Mouse (Mus musculus): ENCODE results near the gene Nek11. TPM values are rescaled to one million over a fixed set of nuclear protein-coding genes. Genes with fewer than 3 reads are reported as not detected.
A peak's percentile ranks its signal among the peaks of the same experiment; 100 is the strongest.

Gene Nek11
- polyA plus RNA-seq, 1 experiment from 2014 or later: 0.95 TPM

DNA sequence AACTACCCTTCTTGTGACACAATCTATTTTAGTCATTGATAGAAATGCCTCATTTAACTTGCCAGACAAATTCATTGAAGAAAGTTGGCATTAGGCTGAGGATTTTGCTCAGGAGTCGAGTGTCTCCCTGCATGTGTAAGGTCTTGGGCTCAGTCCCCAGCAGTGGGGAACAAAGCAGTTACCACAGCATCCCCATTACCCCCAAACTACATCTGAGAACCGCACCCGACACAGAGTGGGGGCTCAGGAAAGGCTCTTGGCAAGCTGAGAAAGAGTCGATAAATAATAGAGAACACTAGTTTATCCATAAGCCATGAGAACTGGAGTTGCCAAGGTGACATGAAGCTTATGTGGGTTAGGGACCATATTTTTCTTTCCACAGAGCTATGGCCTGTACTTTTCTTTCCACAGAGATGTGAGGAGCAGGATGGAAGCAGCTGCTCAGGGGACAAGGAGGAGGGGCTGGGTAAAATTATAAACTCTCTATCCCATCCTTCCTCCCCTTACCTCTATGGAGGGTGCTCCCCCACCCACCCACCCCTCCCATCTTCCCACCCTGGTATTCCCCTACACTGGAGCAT lies 62.8 kb downstream of the Nek11 start:
- Histone ChIP-seq H3K4me3 (replicated peaks; ENCODE audit: low read depth, low read length) (no peak overlapping the region), H3K27me3 (ENCODE audit: insufficient read depth, low read length) (no peaks in the 10 kb centered on the region), H3K27ac (no peak overlapping the region), H3K9ac (ENCODE audit: low read depth, low read length) (no peak overlapping the region), H3K9me3 (replicated peaks; ENCODE audit: low read length) (no peaks in the 10 kb centered on the region), H3K4me2 (ENCODE audit: low read length) (no peak overlapping the region), H3K4me1 (replicated peaks; ENCODE audit: insufficient read depth, low read length) (no peaks in the 10 kb centered on the region), H3K36me3 (ENCODE audit: insufficient read depth, low read length) (no peaks in the 10 kb centered on the region)
- 81% methylated on average over 4 of the region's 4 CpGs for WGBS
- DNase-seq (ENCODE audit: low spot score) (no peak), ATAC-seq (replicated peaks; ENCODE audit: low FRiP score, low read depth) (no peak)
- no peak for TF ChIP-seq CTCF (IDR thresholded peaks at IDR 0.05; ENCODE audit: low read depth)

DNA sequence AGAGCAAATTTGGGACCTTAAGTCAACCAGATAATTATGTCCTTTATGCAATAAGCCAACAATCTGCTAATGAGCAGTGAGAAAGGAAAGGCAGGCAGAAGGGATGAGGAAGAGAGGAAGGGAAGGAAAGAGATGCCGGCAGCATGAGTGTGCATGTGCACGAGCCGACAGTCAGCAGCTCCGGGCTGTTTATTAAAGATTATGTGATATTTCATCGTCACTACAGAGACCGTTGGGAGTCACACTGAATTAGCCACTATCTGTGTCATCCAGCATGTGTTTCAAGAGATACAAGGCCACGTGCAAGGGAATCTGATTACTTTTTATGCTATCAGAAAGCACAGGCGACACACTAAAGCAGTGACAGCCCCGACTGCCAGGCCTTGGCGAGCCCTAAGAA lies 73.5 kb downstream of the Nek11 start:
- Histone ChIP-seq H3K4me2 (ENCODE audit: low read length) (no peak overlapping the region), H3K27ac (no peak overlapping the region), H3K4me1 (replicated peaks; ENCODE audit: insufficient read depth, low read length) (no peaks in the 10 kb centered on the region), H3K36me3 (ENCODE audit: insufficient read depth, low read length) (no peaks in the 10 kb centered on the region), H3K9ac (ENCODE audit: low read depth, low read length) (no peak overlapping the region), H3K27me3 (ENCODE audit: insufficient read depth, low read length) (no peaks in the 10 kb centered on the region), H3K4me3 (replicated peaks; ENCODE audit: low read depth, low read length) (no peak overlapping the region), H3K9me3 (replicated peaks; ENCODE audit: low read length) (no peaks in the 10 kb centered on the region)
- ATAC-seq (replicated peaks; ENCODE audit: low FRiP score, low read depth): no peak
- 87% methylated on average over 10 of the region's 10 CpGs for WGBS
- TF ChIP-seq CTCF (IDR thresholded peaks at IDR 0.05; ENCODE audit: low read depth): no peak
- DNase-seq (ENCODE audit: low spot score): no peak

DNA sequence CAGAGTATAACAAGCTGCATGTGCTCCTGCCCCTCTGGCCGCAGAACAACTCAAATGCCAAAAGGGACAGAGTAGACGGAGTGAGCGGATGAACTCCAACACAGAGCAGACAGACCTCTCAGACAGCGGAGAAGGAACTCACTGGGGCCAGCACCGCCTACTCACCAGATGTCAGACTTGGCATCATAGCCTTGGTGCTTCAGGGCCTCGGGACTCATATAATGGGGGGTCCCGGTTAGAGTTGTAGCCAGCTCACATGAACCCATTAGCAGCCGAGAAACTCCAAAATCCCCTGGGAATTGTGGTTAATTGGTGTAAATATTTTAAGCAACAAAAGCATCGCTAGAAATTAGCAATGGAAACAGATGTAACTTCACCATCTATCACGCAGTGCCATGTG lies 82.1 kb downstream of the Nek11 start:
- no peak overlapping the region for H3K27ac ChIP-seq
- WGBS: 79% methylated on average over 10 of the region's 10 CpGs
- no peaks in the 10 kb centered on the region for H3K9me3 ChIP-seq (replicated peaks; ENCODE audit: low read length)
- no peaks in the 10 kb centered on the region for H3K4me1 ChIP-seq (replicated peaks; ENCODE audit: insufficient read depth, low read length)
- H3K9ac ChIP-seq (ENCODE audit: low read depth, low read length): no peak overlapping the region
- TF ChIP-seq CTCF (IDR thresholded peaks at IDR 0.05; ENCODE audit: low read depth): no peak
- ATAC-seq (replicated peaks; ENCODE audit: low FRiP score, low read depth): no peak
- DNase-seq (ENCODE audit: low spot score): no peak
- no peak overlapping the region for H3K4me3 ChIP-seq (replicated peaks; ENCODE audit: low read depth, low read length)
- H3K4me2 ChIP-seq (ENCODE audit: low read length): no peak overlapping the region
- H3K36me3 ChIP-seq (ENCODE audit: insufficient read depth, low read length): no peaks in the 10 kb centered on the region
- H3K27me3 ChIP-seq (ENCODE audit: insufficient read depth, low read length): no peaks in the 10 kb centered on the region

DNA sequence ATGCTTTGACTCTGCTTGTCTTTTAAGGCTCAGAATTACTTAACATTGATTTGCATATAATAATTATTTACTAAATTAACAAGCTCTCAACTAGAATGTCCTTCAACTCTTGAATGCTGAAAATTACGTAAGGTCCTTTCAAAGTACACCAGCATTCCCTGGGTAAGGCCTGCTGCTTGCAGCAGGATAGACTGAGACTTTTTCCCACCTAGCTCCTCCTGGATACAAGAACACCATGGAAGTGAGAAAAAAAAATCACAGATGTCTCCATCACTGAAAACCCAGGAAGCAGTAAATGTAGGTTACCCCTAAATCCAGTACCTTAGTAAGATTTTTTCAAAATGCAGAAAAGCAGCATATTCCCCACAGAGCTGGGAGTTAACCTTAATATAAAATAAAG lies 82.6 kb downstream of the Nek11 start:
- Histone ChIP-seq H3K27ac (no peak overlapping the region), H3K36me3 (ENCODE audit: insufficient read depth, low read length) (no peaks in the 10 kb centered on the region), H3K27me3 (ENCODE audit: insufficient read depth, low read length) (no peaks in the 10 kb centered on the region), H3K4me3 (replicated peaks; ENCODE audit: low read depth, low read length) (no peak overlapping the region), H3K4me2 (ENCODE audit: low read length) (no peak overlapping the region), H3K9me3 (replicated peaks; ENCODE audit: low read length) (no peaks in the 10 kb centered on the region), H3K4me1 (replicated peaks; ENCODE audit: insufficient read depth, low read length) (no peaks in the 10 kb centered on the region), H3K9ac (ENCODE audit: low read depth, low read length) (no peak overlapping the region)
- no peak for ATAC-seq (replicated peaks; ENCODE audit: low FRiP score, low read depth)
- DNase-seq (ENCODE audit: low spot score): no peak
- 83% methylated on average over 1 of the region's 1 CpGs for WGBS
- no peak for TF ChIP-seq CTCF (IDR thresholded peaks at IDR 0.05; ENCODE audit: low read depth)

DNA sequence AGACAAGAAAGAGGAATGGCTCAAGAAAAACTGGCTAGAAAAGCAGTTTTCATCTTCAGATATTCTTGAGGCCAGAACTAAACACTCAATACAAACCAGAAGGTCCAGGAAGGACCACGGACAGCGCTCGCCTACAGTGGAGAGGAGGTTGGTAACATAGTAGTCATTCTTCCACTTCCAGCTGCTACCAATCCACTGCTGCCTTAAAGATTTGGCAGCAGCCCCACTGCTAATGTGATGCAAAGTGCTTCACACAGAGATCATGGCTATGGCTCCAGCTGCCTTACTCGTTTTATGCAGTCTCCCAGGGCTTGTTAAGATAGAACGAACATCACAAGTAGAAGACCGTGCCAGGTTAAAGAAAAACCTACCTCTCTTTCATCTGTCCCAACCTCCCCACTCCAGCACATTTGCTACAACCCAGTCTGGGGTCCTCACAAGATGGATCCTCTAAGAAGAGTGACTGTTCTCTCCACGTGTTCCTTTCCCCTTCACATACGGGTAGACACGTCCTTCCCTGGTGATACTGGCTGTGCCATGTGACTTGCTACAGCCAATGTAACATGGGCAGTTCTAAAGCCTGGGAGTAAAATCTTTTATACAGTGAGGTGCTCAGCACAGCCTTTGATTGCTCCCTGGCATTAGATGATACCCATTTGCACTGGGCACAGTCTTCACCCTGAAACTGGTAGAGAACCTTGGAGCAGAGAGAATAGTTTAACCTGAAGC lies 85.6 kb downstream of the Nek11 start:
- 35% methylated on average over 9 of the region's 9 CpGs for WGBS
- no peak overlapping the region for H3K4me3 ChIP-seq (replicated peaks; ENCODE audit: low read depth, low read length)
- no peaks in the 10 kb centered on the region for H3K9me3 ChIP-seq (replicated peaks; ENCODE audit: low read length)
- no peak overlapping the region for H3K27ac ChIP-seq
- H3K4me1 ChIP-seq (replicated peaks; ENCODE audit: insufficient read depth, low read length): no peaks in the 10 kb centered on the region
- ATAC-seq (replicated peaks; ENCODE audit: low FRiP score, low read depth) (no peak), DNase-seq (ENCODE audit: low spot score) (peak; percentile 76)
- no peaks in the 10 kb centered on the region for H3K36me3 ChIP-seq (ENCODE audit: insufficient read depth, low read length)
- no peaks in the 10 kb centered on the region for H3K27me3 ChIP-seq (ENCODE audit: insufficient read depth, low read length)
- no peak for TF ChIP-seq CTCF (IDR thresholded peaks at IDR 0.05; ENCODE audit: low read depth)
- no peak overlapping the region for H3K4me2 ChIP-seq (ENCODE audit: low read length)
- no peak overlapping the region for H3K9ac ChIP-seq (ENCODE audit: low read depth, low read length)

DNA sequence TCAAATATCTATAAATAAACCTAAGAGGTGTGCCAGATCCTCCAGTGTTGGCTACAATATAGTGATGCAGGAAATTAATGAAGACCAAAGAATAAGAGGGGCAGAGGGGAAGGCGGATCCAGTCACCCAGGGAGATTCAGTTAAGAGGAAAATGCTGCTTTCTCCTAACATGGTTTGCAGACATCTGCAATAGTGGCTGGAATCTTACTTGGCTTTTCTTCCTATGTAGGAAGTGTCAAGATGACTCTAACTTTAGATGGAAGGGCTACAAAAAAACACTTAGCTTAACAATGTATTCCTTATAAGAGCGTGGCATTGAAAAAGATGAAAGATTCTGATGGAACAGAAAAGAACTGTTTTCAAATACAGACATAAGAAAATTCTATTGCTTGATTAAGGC lies 89.3 kb downstream of the Nek11 start:
- Histone ChIP-seq H3K9me3 (replicated peaks; ENCODE audit: low read length) (no peaks in the 10 kb centered on the region), H3K4me2 (ENCODE audit: low read length) (no peak overlapping the region), H3K27me3 (ENCODE audit: insufficient read depth, low read length) (no peaks in the 10 kb centered on the region), H3K9ac (ENCODE audit: low read depth, low read length) (no peak overlapping the region), H3K4me1 (replicated peaks; ENCODE audit: insufficient read depth, low read length) (no peaks in the 10 kb centered on the region), H3K4me3 (replicated peaks; ENCODE audit: low read depth, low read length) (no peak overlapping the region), H3K36me3 (ENCODE audit: insufficient read depth, low read length) (no peaks in the 10 kb centered on the region), H3K27ac (no peak overlapping the region)
- no peak for TF ChIP-seq CTCF (IDR thresholded peaks at IDR 0.05; ENCODE audit: low read depth)
- no peak for DNase-seq (ENCODE audit: low spot score)
- 79% methylated on average over 2 of the region's 2 CpGs for WGBS
- no peak for ATAC-seq (replicated peaks; ENCODE audit: low FRiP score, low read depth)
